In genomic region chr11:101061049-101061448, GRCm38 (mm10) we compare ENCODE assay signal across 15 mouse cellular contexts. TPM values are rescaled to one million over a fixed set of nuclear protein-coding genes. Genes with fewer than 3 reads are reported as not detected.
A peak's percentile ranks its signal among the peaks of the same experiment; 100 is the strongest.
DNase-seq lines count a peak whose midpoint lies in the region; ATAC-seq and TF ChIP-seq lines count a peak whose summit lies in the region.
"Had no signal": no experiment of that assay in that cellular context is flagged by ENCODE, and none has a peak within 500 bp of the region (broad histone marks: within the 10 kb centered on the region; RNA-seq: fewer than 3 reads in every experiment).

No protein-coding gene starts in this region.

- 81% methylated on average over 5 of the region's 5 CpGs for WGBS in heart, embryonic 13.5 days
- 93% methylated on average over 5 of the region's 5 CpGs for WGBS in liver, embryonic 13.5 days (ENCODE audit: insufficient replicate concordance)
- WGBS in liver, postnatal 0 days (ENCODE audit: insufficient replicate concordance), result 86% methylated on average over 5 of the region's 5 CpGs
- 82% methylated on average over 5 of the region's 5 CpGs for WGBS in heart, embryonic 16.5 days

- peak overlapping the region; percentile 66; the same call in 1 of the 2 replicates for H3K9ac ChIP-seq in heart, embryonic 13.5 days
- 0 out of 2 replicates have a peak overlapping the region, but pooled peaks have one; percentile 76 for H3K9ac ChIP-seq in liver, embryonic 13.5 days
- no peak overlapping the region for H3K9ac ChIP-seq in liver, postnatal 0 days (replicated peaks)
- H3K9ac ChIP-seq in heart, embryonic 16.5 days (ENCODE audit: low read length), result peak overlapping the region; percentile 49
- H3K9ac ChIP-seq: midbrain, embryonic 12.5 days; neural tube, embryonic 12.5 days had no signal

- peak; percentile 7 for DNase-seq in CD4-positive, CD25-positive, alpha-beta regulatory T cell, adult 2 months (ENCODE audit: low read depth, low spot score)
- no peak for DNase-seq in heart, postnatal 10 days
- DNase-seq in liver, embryonic 13.5 days, result no peak
- no peak for DNase-seq in liver, postnatal 0 days
- DNase-seq in urinary bladder, postnatal 10 days (ENCODE audit: low spot score), result no peak
- DNase-seq: adrenal gland, adult 8-10 months; kidney, adult 2 months; lung, postnatal 10 days; retina, postnatal 1 day had no signal

- no peak overlapping the region for H3K4me3 ChIP-seq in heart, embryonic 13.5 days
- H3K4me3 ChIP-seq in liver, embryonic 13.5 days (replicated peaks), result no peak overlapping the region
- H3K4me3 ChIP-seq in liver, postnatal 0 days (ENCODE audit: low read depth, low read length), result no peak overlapping the region
- H3K4me3 ChIP-seq in heart, embryonic 16.5 days (ENCODE audit: low read length), result no peak overlapping the region
- H3K4me3 ChIP-seq: midbrain, embryonic 12.5 days; neural tube, embryonic 12.5 days had no signal

- no peak for ATAC-seq in CD4-positive, CD25-positive, alpha-beta regulatory T cell, adult 4 months
- no peak for ATAC-seq in heart, embryonic 13.5 days (ENCODE audit: extremely low read depth, insufficient number of reproducible peaks, low FRiP score, low TSS enrichment)
- no peak for ATAC-seq in liver, embryonic 13.5 days (ENCODE audit: low read depth)
- no peak for ATAC-seq in liver, postnatal 0 days
- no peak for ATAC-seq in heart, embryonic 16.5 days (replicated peaks; ENCODE audit: extremely low read depth, insufficient read depth, low FRiP score)

- no peaks in the 10 kb centered on the region for H3K27me3 ChIP-seq in heart, embryonic 13.5 days (replicated peaks)
- H3K27me3 ChIP-seq in liver, embryonic 13.5 days, result no peaks in the 10 kb centered on the region
- H3K27me3 ChIP-seq in liver, postnatal 0 days (ENCODE audit: insufficient read depth, low read length), result no peaks in the 10 kb centered on the region
- H3K27me3 ChIP-seq in heart, embryonic 16.5 days (ENCODE audit: control insufficient read depth, insufficient read depth, low read length), result no peaks in the 10 kb centered on the region
- H3K27me3 ChIP-seq: midbrain, embryonic 12.5 days; neural tube, embryonic 12.5 days had no signal

- no peaks in the 10 kb centered on the region for H3K9me3 ChIP-seq in heart, embryonic 13.5 days
- H3K9me3 ChIP-seq in liver, embryonic 13.5 days (replicated peaks), result no peaks in the 10 kb centered on the region
- no peaks in the 10 kb centered on the region for H3K9me3 ChIP-seq in liver, postnatal 0 days (ENCODE audit: low read length)
- no peaks in the 10 kb centered on the region for H3K9me3 ChIP-seq in heart, embryonic 16.5 days (replicated peaks; ENCODE audit: control insufficient read depth, low read length)
- H3K9me3 ChIP-seq: midbrain, embryonic 12.5 days; neural tube, embryonic 12.5 days had no signal

- H3K27ac ChIP-seq in heart, embryonic 13.5 days (replicated peaks), result peak overlapping the region; percentile 98
- H3K27ac ChIP-seq in liver, embryonic 13.5 days, result peak overlapping the region; percentile 100
- H3K27ac ChIP-seq in liver, postnatal 0 days (ENCODE audit: low read depth), result no peak overlapping the region
- peak overlapping the region; percentile 95 for H3K27ac ChIP-seq in heart, embryonic 16.5 days (ENCODE audit: low read length)
- H3K27ac ChIP-seq: midbrain, embryonic 12.5 days; neural tube, embryonic 12.5 days had no signal

- no peak for TF ChIP-seq EP300 in liver, postnatal 0 days (IDR thresholded peaks at IDR 0.05; ENCODE audit: low read depth)

- no peak overlapping the region for H3K4me2 ChIP-seq in heart, embryonic 13.5 days
- no peak overlapping the region for H3K4me2 ChIP-seq in liver, embryonic 13.5 days
- no peak overlapping the region for H3K4me2 ChIP-seq in liver, postnatal 0 days (ENCODE audit: low read depth, low read length)
- H3K4me2 ChIP-seq in heart, embryonic 16.5 days (ENCODE audit: low read depth, low read length), result no peak overlapping the region
- H3K4me2 ChIP-seq: midbrain, embryonic 12.5 days; neural tube, embryonic 12.5 days had no signal

- intact Hi-C loops in heart, postnatal 10 days (cut with DNase I), result loop anchor here (2.0 to 10.0 kb wide), 2 partner anchors 52 to 346 kb away; partner anchors contain the start of genes Atp6v0a1, Hspb9 and Kat2a

- peaks cover 99% of the 10 kb centered on the region for H3K4me1 ChIP-seq in heart, embryonic 13.5 days
- H3K4me1 ChIP-seq in liver, embryonic 13.5 days (replicated peaks), result peaks cover 91% of the 10 kb centered on the region
- H3K4me1 ChIP-seq in liver, postnatal 0 days (ENCODE audit: insufficient read depth), result peaks cover 44% of the 10 kb centered on the region
- peaks cover 91% of the 10 kb centered on the region for H3K4me1 ChIP-seq in heart, embryonic 16.5 days (ENCODE audit: control insufficient read depth, insufficient read depth, low read length)
- H3K4me1 ChIP-seq: midbrain, embryonic 12.5 days had no signal

- no peak for TF ChIP-seq CTCF in liver, postnatal 0 days (IDR thresholded peaks at IDR 0.05; ENCODE audit: low read depth)

- H3K36me3 ChIP-seq in heart, embryonic 13.5 days, result peaks cover 22% of the 10 kb centered on the region
- H3K36me3 ChIP-seq in liver, embryonic 13.5 days, result peaks cover 76% of the 10 kb centered on the region
- peaks cover 40% of the 10 kb centered on the region for H3K36me3 ChIP-seq in liver, postnatal 0 days (replicated peaks; ENCODE audit: insufficient read depth, low read length)
- H3K36me3 ChIP-seq in heart, embryonic 16.5 days (ENCODE audit: control insufficient read depth, insufficient read depth), result no peaks in the 10 kb centered on the region

RNA-seq across cellular contexts. Expression of gene Naglu, which starts 8.8 kb away (rescaled TPM):
- 1 to 10 TPM; 7.6 to 7.9 TPM for polyA plus RNA-seq in CD4-positive, CD25-positive, alpha-beta regulatory T cell, adult 4 months (2017; shearing (Covaris generic))
- polyA plus RNA-seq in heart, embryonic 13.5 days (2015; fragmentation: Nextera tagmentation; extraction: Ambion mirVana), result 13.5 and 13.7 TPM in 2 replicates
- total RNA-seq in heart, postnatal 10 days (2021), result 1 to 10 TPM; 9.9 to 10.0 TPM
- 6.0 TPM in 2 replicates for polyA plus RNA-seq in liver, embryonic 13.5 days (2015; fragmentation: Nextera tagmentation; extraction: Ambion mirVana)
- polyA plus RNA-seq in liver, postnatal 0 days (2015; fragmentation: Nextera tagmentation; extraction: Ambion mirVana), result 19.1 and 19.3 TPM in 2 replicates
- 11.5 and 13.1 TPM in 2 replicates for polyA plus RNA-seq in heart, embryonic 16.5 days (2015; fragmentation: Nextera tagmentation; extraction: Ambion mirVana)

RNA-seq across cellular contexts. Expression of gene Hsd17b1, which starts 17.2 kb away (rescaled TPM):
- under 1 TPM in 1 of 2 experiments, not detected in 1; 0.32 TPM for polyA plus RNA-seq in CD4-positive, CD25-positive, alpha-beta regulatory T cell, adult 4 months (2017; shearing (Covaris generic))
- 0.14 and 0.17 TPM in 2 replicates for polyA plus RNA-seq in heart, embryonic 13.5 days (2015; fragmentation: Nextera tagmentation; extraction: Ambion mirVana)
- total RNA-seq in heart, postnatal 10 days (2021), result under 1 TPM in 1 of 2 experiments, not detected in 1; 0.45 TPM
- polyA plus RNA-seq in liver, embryonic 13.5 days (2015; fragmentation: Nextera tagmentation; extraction: Ambion mirVana), result 0.14 and 0.24 TPM in 2 replicates
- 0.23 and 0.33 TPM in 2 replicates for polyA plus RNA-seq in liver, postnatal 0 days (2015; fragmentation: Nextera tagmentation; extraction: Ambion mirVana)
- polyA plus RNA-seq in heart, embryonic 16.5 days (2015; fragmentation: Nextera tagmentation; extraction: Ambion mirVana), result 0.21 and 0.28 TPM in 2 replicates
- total RNA-seq: hematopoietic stem cell, adult 5-6 weeks had no signal

RNA-seq across cellular contexts. Expression of gene Coasy, which starts 21.3 kb away (rescaled TPM):
- 10 to 100 TPM; 17.4 to 27.7 TPM for polyA plus RNA-seq in CD4-positive, CD25-positive, alpha-beta regulatory T cell, adult 4 months (2017; shearing (Covaris generic))
- 26.8 and 28.4 TPM in 2 replicates for polyA plus RNA-seq in heart, embryonic 13.5 days (2015; fragmentation: Nextera tagmentation; extraction: Ambion mirVana)
- 10 to 100 TPM; 18.7 to 21.4 TPM for total RNA-seq in heart, postnatal 10 days (2021)
- polyA plus RNA-seq in liver, embryonic 13.5 days (2015; fragmentation: Nextera tagmentation; extraction: Ambion mirVana), result 23.0 and 23.2 TPM in 2 replicates
- 38.5 and 42.9 TPM in 2 replicates for polyA plus RNA-seq in liver, postnatal 0 days (2015; fragmentation: Nextera tagmentation; extraction: Ambion mirVana)
- 29.9 and 30.0 TPM in 2 replicates for polyA plus RNA-seq in heart, embryonic 16.5 days (2015; fragmentation: Nextera tagmentation; extraction: Ambion mirVana)

RNA-seq across cellular contexts. Expression of gene Mlx, which starts 26.0 kb away (rescaled TPM):
- 10 to 100 TPM; 60.2 to 68.1 TPM for polyA plus RNA-seq in CD4-positive, CD25-positive, alpha-beta regulatory T cell, adult 4 months (2017; shearing (Covaris generic))
- polyA plus RNA-seq in heart, embryonic 13.5 days (2015; fragmentation: Nextera tagmentation; extraction: Ambion mirVana), result 36.3 and 41.6 TPM in 2 replicates
- total RNA-seq in heart, postnatal 10 days (2021), result 10 to 100 TPM; 14.1 to 18.1 TPM
- polyA plus RNA-seq in liver, embryonic 13.5 days (2015; fragmentation: Nextera tagmentation; extraction: Ambion mirVana), result 32.5 and 34.4 TPM in 2 replicates
- 24.1 and 26.1 TPM in 2 replicates for polyA plus RNA-seq in liver, postnatal 0 days (2015; fragmentation: Nextera tagmentation; extraction: Ambion mirVana)
- polyA plus RNA-seq in heart, embryonic 16.5 days (2015; fragmentation: Nextera tagmentation; extraction: Ambion mirVana), result 38.6 and 41.7 TPM in 2 replicates

RNA-seq across cellular contexts. Expression of gene Psmc3ip, which starts 34.2 kb away (rescaled TPM):
- polyA plus RNA-seq in CD4-positive, CD25-positive, alpha-beta regulatory T cell, adult 4 months (2017; shearing (Covaris generic)), result 1 to 10 TPM; 8.4 to 9.8 TPM
- polyA plus RNA-seq in heart, embryonic 13.5 days (2015; fragmentation: Nextera tagmentation; extraction: Ambion mirVana), result 21.4 and 26.6 TPM in 2 replicates
- total RNA-seq in heart, postnatal 10 days (2021), result 1 to 10 TPM; 5.0 to 5.6 TPM
- 26.4 and 27.1 TPM in 2 replicates for polyA plus RNA-seq in liver, embryonic 13.5 days (2015; fragmentation: Nextera tagmentation; extraction: Ambion mirVana)
- 8.1 and 8.2 TPM in 2 replicates for polyA plus RNA-seq in liver, postnatal 0 days (2015; fragmentation: Nextera tagmentation; extraction: Ambion mirVana)
- polyA plus RNA-seq in heart, embryonic 16.5 days (2015; fragmentation: Nextera tagmentation; extraction: Ambion mirVana), result 22.6 and 25.7 TPM in 2 replicates
